Mouse (Mus musculus) CH12.LX (cell line): ENCODE data around the gene Uggt1. TPM values are rescaled to one million over a fixed set of nuclear protein-coding genes. Genes with fewer than 3 reads are reported as not detected.

Experiments used
- DNase-seq: peaks from one replicate; pipeline ENCODE4 v3.0.0-alpha.2; 2013; ENCODE audit errors: extremely low read depth
- H3K27ac ChIP-seq: 2 replicates; pipeline ENCODE4 v1.5.1; 2012; ENCODE audit warnings: low read depth, mild to moderate bottlenecking, control low read depth, moderate library complexity; ENCODE audit not compliant: insufficient read depth
- H3K27me3 ChIP-seq: replicated peaks from 2 replicates; pipeline ENCODE3; 2012; ENCODE audit warnings: inconsistent platforms
- H3K36me3 ChIP-seq, 2 experiments: replicated peaks in 1 of 2; 2 replicates each; pipeline versions ENCODE3 to v1.6.1; 2012; ENCODE audit warnings: inconsistent platforms in 1 of 2, low read length in 1 of 2, mild to moderate bottlenecking in 1 of 2, mixed read lengths in 1 of 2, moderate library complexity in 1 of 2; ENCODE audit not compliant: control insufficient read depth in 1 of 2, insufficient read depth in 1 of 2
- H3K4me1 ChIP-seq, 2 experiments: 2 replicates each; pipeline ENCODE4 v1.6.1; 2012; ENCODE audit warnings: inconsistent platforms in 1 of 2, moderate library complexity in 1 of 2; ENCODE audit not compliant: insufficient read depth in 2 of 2, control insufficient read depth in 1 of 2
- H3K4me2 ChIP-seq: 2 replicates; pipeline ENCODE4 v1.6.1; 2012; ENCODE audit warnings: low read depth, mild to moderate bottlenecking, control low read depth; ENCODE audit not compliant: poor library complexity, insufficient read depth, severe bottlenecking
- H3K4me3 ChIP-seq, 3 experiments: fragments of 150-350 bp in 1 of 3; sonication (generic) in 1 of 3; replicated peaks in 1 of 3; 2 replicates each; pipeline versions ENCODE3 to v1.5.1; 2011 to 2012; ENCODE audit warnings: low read depth in 2 of 3, low read length in 2 of 3, mild to moderate bottlenecking in 2 of 3, moderate library complexity in 2 of 3, control low read depth in 1 of 3, improper control_type of control experiment in 1 of 3, inconsistent platforms in 1 of 3, mixed read lengths in 1 of 3; ENCODE audit not compliant: poor library complexity in 1 of 3
- H3K79me2 ChIP-seq: replicated peaks from 2 replicates; pipeline ENCODE4 v1.6.1; 2012; ENCODE audit warnings: mild to moderate bottlenecking, moderate library complexity; ENCODE audit not compliant: control insufficient read depth, poor library complexity, insufficient read depth, severe bottlenecking; ENCODE audit errors: extremely low read depth
- H3K9ac ChIP-seq: 2 replicates; pipeline ENCODE4 v1.6.1; 2012; ENCODE audit warnings: low read depth, mild to moderate bottlenecking, control low read depth, moderate library complexity; ENCODE audit not compliant: insufficient read depth
- H3K9me3 ChIP-seq: replicated peaks from 2 replicates; pipeline ENCODE3; 2012; ENCODE audit warnings: low read length, inconsistent platforms, mixed read lengths
- BHLHE40 ChIP-seq: IDR thresholded peaks from 2 replicates; pipeline ENCODE4 v1.6.1; 2011; ENCODE audit warnings: mild to moderate bottlenecking, low read depth, low read length, improper control_type of control experiment
- CHD1 ChIP-seq: IDR thresholded peaks from 2 replicates; pipeline ENCODE4 v1.6.1; 2012; ENCODE audit warnings: low read depth, low read length, improper control_type of control experiment, inconsistent platforms
- CHD2 ChIP-seq: IDR thresholded peaks from 2 replicates; pipeline ENCODE4 v1.6.1; 2011; ENCODE audit warnings: low read length, improper control_type of control experiment
- E2F4 ChIP-seq: IDR thresholded peaks from 2 replicates; pipeline ENCODE4 v1.6.1; 2011; ENCODE audit warnings: low read depth, low read length, improper control_type of control experiment; ENCODE audit not compliant: insufficient replicate concordance
- GABPA ChIP-seq: IDR thresholded peaks from 2 replicates; pipeline ENCODE4 v1.6.1; 2012; ENCODE audit warnings: low read depth, low read length, improper control_type of control experiment, inconsistent platforms; ENCODE audit not compliant: insufficient replicate concordance
- IRF4 ChIP-seq: IDR thresholded peaks from 2 replicates; pipeline ENCODE4 v1.6.1; 2014; ENCODE audit warnings: low read depth, mild to moderate bottlenecking, inconsistent platforms, low read length, improper control_type of control experiment
- JUN ChIP-seq: IDR thresholded peaks from 2 replicates; pipeline ENCODE4 v1.6.1; 2011; ENCODE audit warnings: low read depth, mild to moderate bottlenecking, low read length, improper control_type of control experiment, moderate library complexity; ENCODE audit not compliant: insufficient read depth
- MAFK ChIP-seq: IDR thresholded peaks from 2 replicates; pipeline ENCODE4 v1.6.1; 2011; ENCODE audit warnings: low read length, improper control_type of control experiment; ENCODE audit not compliant: insufficient replicate concordance
- MAX ChIP-seq: IDR thresholded peaks from 2 replicates; pipeline ENCODE4 v1.6.1; 2011; ENCODE audit warnings: low read length, improper control_type of control experiment
- MAZ ChIP-seq: IDR thresholded peaks from 2 replicates; pipeline ENCODE4 v1.6.1; 2012; ENCODE audit warnings: low read depth, mild to moderate bottlenecking, inconsistent platforms, low read length, improper control_type of control experiment, moderate library complexity
- MYC ChIP-seq: IDR thresholded peaks from 2 replicates; pipeline ENCODE4 v1.6.1; 2011; ENCODE audit warnings: low read depth, mild to moderate bottlenecking, improper control_type of control experiment, low read length
- NELFE ChIP-seq: IDR thresholded peaks from 2 replicates; pipeline ENCODE4 v1.6.1; 2011; ENCODE audit warnings: low read depth, low read length, improper control_type of control experiment
- NRF1 ChIP-seq: IDR thresholded peaks from 2 replicates; pipeline ENCODE4 v1.6.1; 2014; ENCODE audit warnings: low read depth, mild to moderate bottlenecking, inconsistent platforms, low read length, improper control_type of control experiment, moderate library complexity
- POLR2A ChIP-seq: IDR thresholded peaks from 2 replicates; pipeline ENCODE4 v1.6.1; 2011; ENCODE audit warnings: low read depth, mild to moderate bottlenecking, improper control_type of control experiment, low read length
- SMC3 ChIP-seq: IDR thresholded peaks from 2 replicates; pipeline ENCODE4 v1.6.1; 2011; ENCODE audit warnings: low read depth, low read length, improper control_type of control experiment
- UBTF ChIP-seq: IDR thresholded peaks from 2 replicates; pipeline ENCODE4 v1.6.1; 2012; ENCODE audit warnings: low read depth, mild to moderate bottlenecking, inconsistent platforms, low read length, improper control_type of control experiment, moderate library complexity
- USF1 ChIP-seq: IDR thresholded peaks from 2 replicates; pipeline ENCODE4 v1.6.1; 2014; ENCODE audit warnings: low read depth, mild to moderate bottlenecking, inconsistent platforms, low read length, improper control_type of control experiment
- USF2 ChIP-seq: conservative IDR thresholded peaks from 2 replicates; pipeline ENCODE4 v1.6.1; 2011; ENCODE audit warnings: low read depth, low read length, improper control_type of control experiment
- ZKSCAN1 ChIP-seq: IDR thresholded peaks from 2 replicates; pipeline ENCODE4 v1.6.1; 2012; ENCODE audit warnings: low read depth, inconsistent platforms, low read length, improper control_type of control experiment, borderline replicate concordance
- ZNF384 ChIP-seq: IDR thresholded peaks from 2 replicates; pipeline ENCODE4 v1.6.1; 2012; ENCODE audit warnings: low read depth, low read length, improper control_type of control experiment, inconsistent platforms
- dilution Hi-C: fragments of 300-500 bp; cut with MboI; formaldehyde crosslinking; loops from 2 replicates; pipeline ENCODE4 v1.14.3; 2020; ENCODE audit warnings: low sequenced_read_pairs; ENCODE audit not compliant: extremely low pct_unique_long_range_greater_than_20kb, extremely low pct_ligation_motif_present
- in situ Hi-C: fragments of 300-500 bp; cut with MboI; formaldehyde crosslinking; loops from 3 replicates; pipeline ENCODE4 v1.14.3; 2019; ENCODE audit warnings: low sequenced_read_pairs, low pct_ligation_motif_present, low pct_unique_long_range_greater_than_20kb, mixed read lengths
- polyA plus RNA-seq: library from polyadenylated mRNA; unstranded; fragments of >175 nt; gene quantifications from 2 replicates; pipeline ENCODE4 v1.2.1, GENCODE M21; 2012; ENCODE audit warnings: low read depth; ENCODE audit not compliant: insufficient read length
- total RNA-seq, 2 experiments: library from RNA; depleted of rRNA; stranded (reverse); fragments of 300-350 nt in 1 of 2; fragments of >200 nt in 1 of 2; gene quantifications; 2 replicates each; pipeline ENCODE4 v1.2.3; 2012 to 2014

The Uggt1 gene
- total and polyA plus RNA-seq, 3 experiments = 35.3 to 41.2 (median 39.5) TPM

- no peak for TF ChIP-seq IRF4
- Histone ChIP-seq H3K9ac (no peak overlapping the region), H3K79me2 (no peaks in the 10 kb centered on the region), H3K27me3 (no peaks in the 10 kb centered on the region), H3K4me2 (no peak overlapping the region), H3K4me1 (peaks cover 3 to 13% of the 10 kb centered on the region in 2 experiments; a peak in 2 of 4 replicates), H3K27ac (no peak overlapping the region), H3K36me3 (no peaks in the 10 kb centered on the region), H3K9me3 (no peaks in the 10 kb centered on the region), H3K4me3 (no peak overlapping the region)
- in situ Hi-C loops (no loop called here), dilution Hi-C loops (no loop called here)
- DNase-seq = no peak
Measured at GRCm38 (mm10) chr1:36116488-36116887, 128.0 kb downstream of the Uggt1 start.

- no peak for TF ChIP-seq NELFE
- no peak for TF ChIP-seq BHLHE40
- TF ChIP-seq MAZ = no peak
- Histone ChIP-seq H3K4me2 (no peak overlapping the region), H3K27me3 (no peaks in the 10 kb centered on the region), H3K79me2 (no peaks in the 10 kb centered on the region), H3K9ac (no peak overlapping the region), H3K4me3 (no peak overlapping the region), H3K9me3 (no peaks in the 10 kb centered on the region), H3K36me3 (no peaks in the 10 kb centered on the region), H3K27ac (no peak overlapping the region), H3K4me1 (peaks cover 3 to 13% of the 10 kb centered on the region in 2 experiments; a peak in 2 of 4 replicates)
- DNase-seq = no peak
- dilution Hi-C loops (no loop called here), in situ Hi-C loops (loop anchor here (5.0 kb wide), 1 partner anchor 48 kb away; the partner anchor contains the start of gene Hs6st1)
Measured at GRCm38 (mm10) chr1:36114844-36115243, 129.7 kb downstream of the Uggt1 start.

- Histone ChIP-seq H3K79me2 (no peaks in the 10 kb centered on the region), H3K4me2 (no peak overlapping the region), H3K4me3 (no peak overlapping the region), H3K27me3 (no peaks in the 10 kb centered on the region), H3K9ac (no peak overlapping the region), H3K4me1 (peaks cover 3 to 13% of the 10 kb centered on the region in 2 experiments; a peak in 2 of 4 replicates), H3K36me3 (no peaks in the 10 kb centered on the region)
- dilution Hi-C loops (no loop called here), in situ Hi-C loops (loop anchor here (5.0 kb wide), 1 partner anchor 46 kb away; the partner anchor contains the start of gene Hs6st1)
- no peak for DNase-seq
- TF ChIP-seq NRF1 (no peak), USF1 (no peak), MAFK (no peak), CHD1 (no peak), MAZ (no peak), POLR2A (no peak), MYC (no peak), ZNF384 (no peak), JUN (no peak), GABPA (no peak), USF2 (no peak), SMC3 (no peak), ZKSCAN1 (no peak), MAX (no peak), E2F4 (no peak), CHD2 (no peak), UBTF (no peak), NELFE (no peak)
- TF ChIP-seq, all 38 proteins: peak for 0
- Histone ChIP-seq H3K9me3 (no peaks in the 10 kb centered on the region), H3K27ac (no peak overlapping the region)
Measured at GRCm38 (mm10) chr1:36113670-36114069, 130.8 kb downstream of the Uggt1 start.
